Mouse (Mus musculus) E14TG2a.4 (cell line): ENCODE results near the gene Ern2.

Experiments
- H3K27me3 ChIP-seq: 2 replicates; pipeline ENCODE4 v1.6.1; 2014; ENCODE audit warnings: low read length, control low read depth; ENCODE audit not compliant: insufficient read depth
- H3K36me3 ChIP-seq: 2 replicates; pipeline ENCODE4 v1.6.1; 2014; ENCODE audit warnings: low read length, control low read depth; ENCODE audit not compliant: insufficient read depth
- H3K4me1 ChIP-seq: replicated peaks from 2 replicates; pipeline ENCODE4 v1.6.1; 2014; ENCODE audit warnings: low read depth, low read length, control low read depth
- H3K4me3 ChIP-seq: replicated peaks from 2 replicates; pipeline ENCODE4 v1.5.1; 2014; ENCODE audit warnings: mild to moderate bottlenecking, low read length
- H3K9me3 ChIP-seq: 2 replicates; pipeline ENCODE4 v1.6.1; 2014; ENCODE audit warnings: low read length, control low read depth
- CTCF ChIP-seq: conservative IDR thresholded peaks from 2 replicates; pipeline ENCODE4 v1.5.1; 2014; ENCODE audit warnings: low read length
- NANOG ChIP-seq: IDR thresholded peaks from 2 replicates; pipeline ENCODE4 v1.6.1; 2014; ENCODE audit warnings: borderline replicate concordance, low read length, mixed read lengths
- POU5F1 ChIP-seq: IDR thresholded peaks from 2 replicates; pipeline ENCODE4 v1.6.1; 2014; ENCODE audit warnings: low read length, borderline replicate concordance

Ern2 gene

GRCm38 (mm10) chr7:122206121-122206520, 20.1 kb upstream of the Ern2 start:
- Histone ChIP-seq H3K9me3 (no peaks in the 10 kb centered on the region), H3K27me3 (peaks cover 21% of the 10 kb centered on the region), H3K4me1 (no peaks in the 10 kb centered on the region), H3K36me3 (no peaks in the 10 kb centered on the region), H3K4me3 (no peak overlapping the region)
- no peak for TF ChIP-seq NANOG
- TF ChIP-seq CTCF: no peak
- no peak for TF ChIP-seq POU5F1

GRCm38 (mm10) chr7:122203936-122204335, 17.9 kb upstream of the Ern2 start:
- no peak for TF ChIP-seq NANOG
- TF ChIP-seq CTCF: no peak
- TF ChIP-seq POU5F1: no peak
- no peaks in the 10 kb centered on the region for H3K36me3 ChIP-seq
- H3K9me3 ChIP-seq: no peaks in the 10 kb centered on the region
- no peak overlapping the region for H3K4me3 ChIP-seq
- peaks cover 21% of the 10 kb centered on the region for H3K27me3 ChIP-seq
- peaks cover 3% of the 10 kb centered on the region; the same call in 1 of the 2 replicates for H3K4me1 ChIP-seq

GRCm38 (mm10) chr7:122199296-122199695, 13.3 kb upstream of the Ern2 start:
- Histone ChIP-seq H3K36me3 (no peaks in the 10 kb centered on the region), H3K27me3 (peaks cover 6% of the 10 kb centered on the region; the same call in 1 of the 2 replicates), H3K9me3 (peaks cover 9% of the 10 kb centered on the region), H3K4me3 (no peak overlapping the region), H3K4me1 (peaks cover 10% of the 10 kb centered on the region)
- peak; percentile 73 for TF ChIP-seq CTCF
- no peak for TF ChIP-seq POU5F1
- no peak for TF ChIP-seq NANOG

GRCm38 (mm10) chr7:122197306-122197705, 11.3 kb upstream of the Ern2 start:
- TF ChIP-seq NANOG: no peak
- peak; percentile 90 for TF ChIP-seq CTCF
- no peaks in the 10 kb centered on the region for H3K36me3 ChIP-seq
- no peak overlapping the region for H3K4me3 ChIP-seq
- H3K4me1 ChIP-seq: peaks cover 10% of the 10 kb centered on the region
- no peaks in the 10 kb centered on the region for H3K27me3 ChIP-seq
- H3K9me3 ChIP-seq: peaks cover 9% of the 10 kb centered on the region

GRCm38 (mm10) chr7:122196771-122197170, 10.8 kb upstream of the Ern2 start:
- H3K9me3 ChIP-seq: peaks cover 9% of the 10 kb centered on the region
- H3K27me3 ChIP-seq: no peaks in the 10 kb centered on the region
- H3K36me3 ChIP-seq: no peaks in the 10 kb centered on the region
- no peak for TF ChIP-seq CTCF
- TF ChIP-seq POU5F1: no peak
- no peak for TF ChIP-seq NANOG
- H3K4me3 ChIP-seq: no peak overlapping the region
- peaks cover 12% of the 10 kb centered on the region for H3K4me1 ChIP-seq

GRCm38 (mm10) chr7:122193919-122194318, 7.9 kb upstream of the Ern2 start:
- peaks cover 9% of the 10 kb centered on the region for H3K9me3 ChIP-seq

GRCm38 (mm10) chr7:122191097-122191496, 5.1 kb upstream of the Ern2 start:
- no peaks in the 10 kb centered on the region for H3K36me3 ChIP-seq
- H3K4me1 ChIP-seq: peaks cover 21% of the 10 kb centered on the region
- no peak for TF ChIP-seq POU5F1
- TF ChIP-seq NANOG: no peak
- TF ChIP-seq CTCF: no peak
- H3K9me3 ChIP-seq: peaks cover 9% of the 10 kb centered on the region
- H3K4me3 ChIP-seq: peak overlapping the region; percentile 17
- 0 out of 2 replicates have a peak, but pooled peaks cover 2% of the 10 kb centered on the region for H3K27me3 ChIP-seq

More at GRCm38 (mm10) chr7:122193919-122194318, 7.9 kb upstream of the Ern2 start:
- no peak for TF ChIP-seq NANOG
- no peak for TF ChIP-seq CTCF
- Histone ChIP-seq H3K4me1 (peaks cover 27% of the 10 kb centered on the region), H3K27me3 (no peaks in the 10 kb centered on the region), H3K4me3 (no peak overlapping the region), H3K36me3 (no peaks in the 10 kb centered on the region)

- H3K9me3 ChIP-seq: no peaks in the 10 kb centered on the region
- TF ChIP-seq POU5F1: no peak
- TF ChIP-seq NANOG: no peak
- TF ChIP-seq CTCF: peak; percentile 89
- H3K27me3 ChIP-seq: 0 out of 2 replicates have a peak, but pooled peaks cover 12% of the 10 kb centered on the region
- no peaks in the 10 kb centered on the region for H3K36me3 ChIP-seq
- peaks cover 27% of the 10 kb centered on the region for H3K4me1 ChIP-seq
- no peak overlapping the region for H3K4me3 ChIP-seq
Measured at GRCm38 (mm10) chr7:122189484-122189883, 3.5 kb upstream of the Ern2 start.

GRCm38 (mm10) chr7:122184569-122184968, 1.4 kb downstream of the Ern2 start:
- Histone ChIP-seq H3K27me3 (peaks cover 33% of the 10 kb centered on the region), H3K9me3 (no peaks in the 10 kb centered on the region)

More at GRCm38 (mm10) chr7:122184569-122184968, 1.4 kb downstream of the Ern2 start:
- Histone ChIP-seq H3K4me3 (no peak overlapping the region), H3K4me1 (peaks cover 6% of the 10 kb centered on the region), H3K36me3 (no peaks in the 10 kb centered on the region)
- TF ChIP-seq CTCF (no peak), NANOG (no peak), POU5F1 (no peak)
